Mouse (Mus musculus) right cerebral cortex, postnatal 10 days (tissue): ENCODE results near the gene Krtap19-1.
A peak's percentile ranks its signal among the peaks of the same experiment; 100 is the strongest.

Experiments used
- DNase-seq, 2 experiments: peaks; one replicate each; pipeline ENCODE4 v3.0.0; 2021; ENCODE audit warnings: low spot score in 2 of 2

Krtap19-1 gene

DNA sequence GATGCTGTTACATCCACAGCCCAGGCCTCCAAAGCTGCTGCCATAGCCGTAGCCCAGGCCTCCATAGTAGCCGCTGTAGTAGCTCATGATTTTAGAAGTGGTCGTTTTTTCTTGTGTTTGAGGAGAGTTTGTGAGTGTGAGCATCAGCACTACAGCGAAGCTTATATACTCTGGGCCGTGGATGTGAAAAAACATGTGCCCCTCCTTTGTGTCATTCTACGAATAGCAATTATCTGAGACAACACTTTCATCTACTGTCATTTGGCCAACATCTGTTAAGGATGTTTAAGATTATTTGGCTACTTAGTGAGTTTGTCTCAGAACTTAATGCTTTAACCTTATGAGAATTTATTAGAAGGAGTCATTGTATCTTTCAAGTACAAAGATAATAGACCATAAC, at the start of gene Krtap19-1:
Gene Krtap19-1, minus strand, starts transcription at position 101 of the 400 bp plus-strand sequence.
- no peak for DNase-seq

- DNase-seq, result no peak
Observed at GRCm38 (mm10) chr16:88896357-88896756, 27.1 kb upstream of the Krtap19-1 start, which contains the start of gene Krtap19-5. Gene Krtap19-5 (minus strand): TSS chr16:88896457.

DNA sequence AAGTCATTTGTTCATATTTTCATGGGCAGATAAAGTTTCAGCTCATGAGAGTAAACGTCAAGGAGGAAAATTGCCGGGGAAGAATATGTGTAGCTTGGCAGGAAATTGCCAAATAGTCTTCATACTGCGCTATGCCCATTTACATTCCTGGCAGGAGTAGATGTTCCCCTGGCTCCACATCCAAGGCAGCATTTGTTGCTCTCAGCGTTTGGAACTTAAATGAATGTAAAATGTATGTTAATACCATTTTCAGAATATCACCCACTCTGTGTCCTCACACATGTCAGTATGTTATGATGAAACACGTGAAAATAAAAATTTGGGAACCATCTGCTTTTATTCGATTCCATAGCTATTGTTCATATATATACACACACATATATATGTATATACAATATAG, 17.7 kb upstream of the Krtap19-1 start:
- peak in 1 of 2 experiments; percentile 21 for DNase-seq

DNA sequence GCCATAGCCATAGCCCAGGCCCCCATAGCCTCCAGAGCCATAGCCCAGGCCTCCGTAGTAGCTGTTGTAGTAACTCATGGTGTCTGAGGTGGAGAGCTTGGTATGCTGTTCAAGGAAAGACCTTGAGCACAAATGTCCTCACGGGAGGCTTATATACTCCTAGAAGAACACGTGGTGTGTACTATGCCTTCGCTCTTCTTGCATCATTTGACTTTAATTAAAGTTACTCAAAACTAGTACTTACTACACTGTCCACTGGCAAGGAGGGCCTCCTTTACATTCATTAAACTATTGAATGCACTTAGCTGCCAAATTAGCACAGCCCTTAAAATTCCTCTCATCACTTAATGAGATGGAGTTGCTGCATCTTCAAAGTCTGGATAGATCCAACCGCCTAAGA, 15.8 kb upstream of the Krtap19-1 start, which contains the start of gene Krtap19-4:
Gene Krtap19-4, minus strand, starts transcription at position 101 of the 400 bp plus-strand sequence.
- DNase-seq, result no peak

GRCm38 (mm10) chr16:88877938-88878337, 8.7 kb upstream of the Krtap19-1 start, which contains the start of gene Krtap19-3:
Gene Krtap19-3 (minus strand): TSS chr16:88878038.
- DNase-seq, result no peak

DNA sequence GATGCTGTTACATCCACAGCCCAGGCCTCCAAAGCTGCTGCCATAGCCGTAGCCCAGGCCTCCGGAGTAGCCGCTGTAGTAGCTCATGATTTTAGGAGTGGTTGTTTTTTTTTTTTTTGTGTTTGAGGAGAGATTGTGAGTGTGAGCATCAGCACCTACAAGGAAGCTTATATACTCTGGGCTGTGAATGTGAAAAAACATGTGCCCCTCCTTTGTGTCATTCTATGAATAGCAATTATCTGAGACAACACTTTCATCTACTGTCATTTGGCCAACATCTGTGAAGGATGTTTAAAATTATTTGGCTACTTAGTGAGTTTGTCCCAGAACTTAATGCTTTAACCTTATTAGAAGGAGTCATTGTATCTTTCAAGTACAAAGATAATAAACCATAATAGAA, 5.0 kb upstream of the Krtap19-1 start, which contains the start of gene Krtap19-2:
Gene Krtap19-2, minus strand, starts transcription at position 101 of the 400 bp plus-strand sequence.
- DNase-seq, result no peak

- no peak for DNase-seq
Observed at GRCm38 (mm10) chr16:88864887-88865407, 4.3 kb downstream of the Krtap19-1 start.

DNA sequence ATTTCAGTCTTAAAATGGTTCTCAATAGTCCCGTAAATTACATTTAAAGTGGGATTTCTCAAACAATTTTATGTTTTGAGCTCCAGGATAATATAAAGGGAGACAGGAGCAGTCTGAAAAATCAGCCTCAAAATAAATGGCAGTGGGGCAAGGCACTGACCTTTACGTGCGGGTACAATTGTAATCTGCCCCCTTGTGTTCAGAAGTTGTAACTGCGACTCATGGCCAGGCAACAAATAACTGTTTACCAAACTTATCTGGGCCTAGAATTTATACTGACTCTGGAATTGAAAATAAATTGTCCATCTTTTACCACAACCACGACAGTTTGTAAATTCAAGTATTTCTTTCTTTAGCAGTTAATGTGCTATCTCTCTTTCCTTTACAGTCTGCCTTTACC, 17.8 kb downstream of the Krtap19-1 start:
- DNase-seq, result no peak

DNA sequence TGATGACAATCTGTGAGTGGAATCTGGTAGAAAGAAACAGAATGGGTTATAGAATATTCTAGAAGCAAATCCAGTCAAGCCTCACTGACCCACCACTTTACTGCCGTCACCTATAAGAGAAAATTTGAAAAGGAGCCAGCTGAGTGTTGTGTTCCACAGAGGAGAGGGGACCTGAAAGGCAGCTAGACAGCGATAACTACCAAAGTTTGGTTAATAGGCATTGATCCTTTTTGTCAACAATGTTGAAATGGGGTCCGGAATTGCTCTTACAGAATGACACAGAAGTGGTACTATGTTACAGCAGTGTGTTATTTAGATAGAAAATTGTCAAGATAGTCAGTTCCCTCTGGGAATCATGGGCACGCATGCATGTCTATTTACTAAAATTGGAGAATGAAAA, 20.7 kb downstream of the Krtap19-1 start:
- no peak for DNase-seq

DNA sequence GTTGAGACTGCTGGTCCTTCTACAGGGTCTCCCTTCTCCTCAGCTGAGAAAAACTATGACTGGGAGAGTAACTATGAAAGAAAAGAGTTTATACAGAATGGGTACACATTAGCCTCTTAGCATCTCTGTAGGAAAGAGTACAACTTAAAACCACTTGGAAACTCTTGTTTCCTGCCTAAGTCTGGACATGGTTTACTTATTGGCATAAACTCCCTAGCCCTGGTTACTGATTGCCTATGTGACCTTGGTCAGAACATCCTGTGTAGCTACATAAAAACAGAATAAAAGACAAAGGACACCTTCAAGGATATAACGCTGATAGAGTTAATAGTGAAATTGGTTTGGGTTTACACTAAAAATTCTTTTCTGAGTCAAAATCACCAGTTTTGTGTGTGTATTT, 21.8 kb downstream of the Krtap19-1 start:
- DNase-seq, result no peak

DNA sequence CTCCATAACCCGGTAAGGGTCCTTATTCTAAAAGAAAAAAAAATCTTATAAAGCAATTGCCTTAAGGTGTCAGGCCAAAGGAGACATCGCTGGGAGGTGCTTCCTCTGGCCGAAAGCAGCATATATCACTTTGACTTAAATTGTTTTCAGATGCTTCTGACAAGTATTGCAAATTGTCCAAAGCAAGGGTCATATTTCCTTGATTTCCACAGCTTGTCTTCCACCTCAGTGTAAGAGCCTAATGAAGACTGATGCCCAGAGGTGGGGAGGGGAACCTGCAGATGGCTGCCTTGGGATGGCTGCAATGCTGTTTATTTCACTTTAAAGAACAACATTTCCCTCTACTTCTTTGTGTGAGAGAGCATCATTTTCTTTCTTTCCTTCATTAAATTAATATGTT, 42.2 kb downstream of the Krtap19-1 start:
- no peak for DNase-seq

DNA sequence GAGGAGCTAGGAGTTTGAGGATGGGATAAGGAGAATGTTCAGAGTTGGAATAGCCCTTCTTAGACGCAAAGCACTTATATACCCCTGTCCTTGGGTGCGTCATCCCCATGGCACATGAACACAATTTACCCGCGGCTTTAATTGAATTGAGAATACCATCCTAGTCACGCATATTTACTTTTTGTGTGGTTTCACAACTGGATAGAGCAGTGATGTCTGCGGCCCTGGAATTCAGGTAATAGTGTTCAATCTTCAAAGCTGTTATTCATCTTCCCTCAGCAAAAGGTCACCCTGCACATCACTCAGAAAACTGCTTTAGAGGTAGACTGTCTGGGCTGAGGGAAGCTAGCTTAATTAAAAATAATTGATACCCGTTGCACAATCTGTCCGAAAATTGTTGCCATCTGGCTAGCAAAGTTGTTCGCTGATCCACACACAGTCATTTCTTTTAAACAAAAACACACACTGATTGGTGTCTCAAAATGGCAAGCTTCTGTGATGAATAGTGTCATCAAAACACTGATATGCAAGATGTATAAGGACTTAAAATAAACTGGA, 43.0 kb downstream of the Krtap19-1 start, which contains the start of gene Krtap14:
Gene Krtap14, minus strand, starts transcription at position 51 of the 558 bp plus-strand sequence.
- no peak for DNase-seq

DNA sequence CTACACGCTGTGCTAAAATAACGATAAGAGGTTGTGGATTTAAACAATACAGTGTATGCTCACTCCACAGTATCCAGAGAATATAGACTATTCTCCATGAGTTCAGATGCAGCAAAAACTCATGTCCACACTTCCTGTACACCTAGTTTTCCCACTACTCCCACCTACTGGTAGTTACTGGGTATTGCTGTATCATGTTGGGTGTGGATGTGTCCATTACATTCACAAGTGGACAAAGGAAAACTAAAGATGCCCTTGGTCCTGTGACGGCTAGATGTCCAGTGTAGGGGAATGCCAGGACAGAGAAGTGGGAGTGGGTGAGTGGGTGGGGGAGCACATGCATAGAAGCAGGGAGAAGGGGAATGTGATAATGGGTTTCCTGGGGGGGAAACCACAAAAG, 45.5 kb downstream of the Krtap19-1 start:
- DNase-seq, result no peak

GRCm38 (mm10) chr16:88820066-88820465, 49.1 kb downstream of the Krtap19-1 start, which contains the start of gene Krtap15:
Gene Krtap15 (plus strand): TSS chr16:88820215.
- DNase-seq, result no peak
